Mouse (Mus musculus) CD4-positive helper T cell, adult 2 months (primary cell): Measurements from ENCODE around the gene Abl1.

ENCODE experiments used
- DNase-seq: peaks from one replicate; pipeline ENCODE4 v3.0.0-alpha.2; 2012; ENCODE audit warnings: low read depth, missing footprints, low spot score

Gene Abl1

GRCm38 (mm10) chr2:31742134-31742533 is 54.0 kb downstream of the Abl1 start:
- no peak for DNase-seq

GRCm38 (mm10) chr2:31745741-31746243 is 57.6 kb downstream of the Abl1 start:
- no peak for DNase-seq

GRCm38 (mm10) chr2:31746835-31747234 is 58.7 kb downstream of the Abl1 start:
- no peak for DNase-seq

- no peak for DNase-seq
These were observed 61.0 kb downstream of the Abl1 start for GRCm38 (mm10) chr2:31749046-31749709.

- no peak for DNase-seq
These were observed 62.0 kb downstream of the Abl1 start for GRCm38 (mm10) chr2:31750133-31750532.

GRCm38 (mm10) chr2:31757472-31757871 is 69.3 kb downstream of the Abl1 start:
- DNase-seq, result no peak

- DNase-seq, result no peak
These were observed 70.8 kb downstream of the Abl1 start for GRCm38 (mm10) chr2:31758966-31759365.

- peak; percentile 60 for DNase-seq
These were observed 71.7 kb downstream of the Abl1 start for GRCm38 (mm10) chr2:31759751-31760460.

- DNase-seq, result no peak
These were observed 72.3 kb downstream of the Abl1 start for GRCm38 (mm10) chr2:31760486-31760885.

GRCm38 (mm10) chr2:31761115-31761531 is 72.9 kb downstream of the Abl1 start:
- DNase-seq, result no peak

GRCm38 (mm10) chr2:31761585-31761984 is 73.4 kb downstream of the Abl1 start:
- DNase-seq, result no peak

- DNase-seq, result no peak
These were observed 74.0 kb downstream of the Abl1 start for GRCm38 (mm10) chr2:31762155-31762554.

GRCm38 (mm10) chr2:31762853-31763252 is 74.7 kb downstream of the Abl1 start:
- no peak for DNase-seq

- DNase-seq, result no peak
These were observed 75.1 kb downstream of the Abl1 start for GRCm38 (mm10) chr2:31763271-31763670.

GRCm38 (mm10) chr2:31767104-31767503 is 78.9 kb downstream of the Abl1 start:
- DNase-seq, result no peak

GRCm38 (mm10) chr2:31767815-31768214 is 79.6 kb downstream of the Abl1 start:
- DNase-seq, result no peak

GRCm38 (mm10) chr2:31769115-31769514 is 80.9 kb downstream of the Abl1 start:
- no peak for DNase-seq

GRCm38 (mm10) chr2:31769631-31770111 is 81.5 kb downstream of the Abl1 start:
- no peak for DNase-seq

GRCm38 (mm10) chr2:31770781-31771441 is 82.7 kb downstream of the Abl1 start:
- peak; percentile 50 for DNase-seq

- no peak for DNase-seq
These were observed 88.3 kb downstream of the Abl1 start for GRCm38 (mm10) chr2:31776479-31776878.

GRCm38 (mm10) chr2:31779258-31779657 is 91.1 kb downstream of the Abl1 start:
- no peak for DNase-seq

- DNase-seq, result no peak
These were observed 94.9 kb downstream of the Abl1 start for GRCm38 (mm10) chr2:31782958-31783602.
